Mouse (Mus musculus) liver, embryonic 14.5 days (tissue): Measurements from ENCODE around the gene Nav2. TPM values are rescaled to one million over a fixed set of nuclear protein-coding genes. Genes with fewer than 3 reads are reported as not detected.

Source experiments
- ATAC-seq: fragments of 200-750 bp; cut with Nextera tagmentation; 2 replicates; pipeline ENCODE4 v1.8.0; 2017; ENCODE audit warnings: moderate number of reproducible peaks, mild to moderate bottlenecking, moderate library complexity; ENCODE audit not compliant: insufficient read depth
- DNase-seq, 3 experiments: peaks; one replicate each; pipeline ENCODE4 v3.0.0-alpha.2; 2012 to 2013; ENCODE audit warnings: low read depth in 3 of 3, low spot score in 3 of 3
- H3K27ac ChIP-seq: fragments of 300-500 bp; sonication (generic); 2 replicates; pipeline ENCODE4 v1.5.1; 2014; ENCODE audit warnings: moderate library complexity, mild to moderate bottlenecking, control low read depth, inconsistent platforms
- H3K27me3 ChIP-seq: fragments of 300-500 bp; sonication (generic); 2 replicates; pipeline ENCODE4 v1.6.1; 2014; ENCODE audit warnings: mild to moderate bottlenecking, low read length, moderate library complexity; ENCODE audit not compliant: control insufficient read depth, insufficient read depth
- H3K36me3 ChIP-seq: fragments of 300-500 bp; sonication (generic); replicated peaks from 2 replicates; pipeline ENCODE4 v1.6.1; 2014; ENCODE audit warnings: low read depth; ENCODE audit not compliant: control insufficient read depth, insufficient read depth
- H3K4me1 ChIP-seq, 2 experiments: fragments of 200-500 bp in 1 of 2; fragments of 300-500 bp in 1 of 2; sonication (generic) in 1 of 2; replicated peaks; 2 replicates each; pipeline ENCODE4 v1.6.1; 2012 to 2014; ENCODE audit warnings: antibody characterized with exemption in 1 of 2, inconsistent platforms in 1 of 2, low read length in 1 of 2; ENCODE audit not compliant: control insufficient read depth in 2 of 2, insufficient read depth in 2 of 2
- H3K4me2 ChIP-seq: fragments of 300-500 bp; sonication (generic); 2 replicates; pipeline ENCODE4 v1.6.1; 2014; ENCODE audit warnings: low read depth, mild to moderate bottlenecking, control low read depth, moderate library complexity
- H3K4me3 ChIP-seq, 2 experiments: fragments of 200-500 bp in 1 of 2; fragments of 300-500 bp in 1 of 2; sonication (generic) in 1 of 2; 2 replicates each; pipeline ENCODE4 v1.5.1; 2012 to 2014; ENCODE audit warnings: low read depth in 2 of 2, low read length in 2 of 2, mild to moderate bottlenecking in 2 of 2, control low read depth in 1 of 2, inconsistent platforms in 1 of 2, moderate library complexity in 1 of 2; ENCODE audit not compliant: insufficient read depth in 1 of 2
- H3K9ac ChIP-seq: fragments of 300-500 bp; sonication (generic); replicated peaks from 2 replicates; pipeline ENCODE4 v1.6.1; 2014; ENCODE audit warnings: mild to moderate bottlenecking, control low read depth, moderate library complexity
- H3K9me3 ChIP-seq: fragments of 300-500 bp; sonication (generic); 2 replicates; pipeline ENCODE4 v1.6.1; 2016; ENCODE audit warnings: low read length, mixed read lengths; ENCODE audit not compliant: control insufficient read depth
- CTCF ChIP-seq: IDR thresholded peaks from 2 replicates; pipeline ENCODE4 v1.5.1; 2016; ENCODE audit warnings: antibody characterized with exemption, low read depth, control low read depth
- EP300 ChIP-seq: IDR thresholded peaks from 2 replicates; pipeline ENCODE4 v1.6.1; 2016; ENCODE audit warnings: antibody characterized with exemption, low read depth
- WGBS: fragments of 180-500 bp; shearing (Covaris S2); extraction: QIAGEN DNeasy Blood & Tissue Kit; methylation state at CpG from one replicate; pipeline ENCODE4 v1.1.7; 2014; ENCODE audit not compliant: insufficient replicate concordance; 5-methylcytosine and 5-hydroxymethylcytosine counted together
- polyA plus RNA-seq, 2 experiments: library from polyadenylated mRNA; depleted of rRNA in 1 of 2; stranded (reverse) in 1 of 2; unstranded in 1 of 2; fragments of >200 nt; fragmentation: Nextera tagmentation in 1 of 2; extraction: Ambion mirVana in 1 of 2; gene quantifications; 2 replicates each; pipeline versions ENCODE4 v1.2.1 to v1.2.3; 2012 to 2014

Nav2 gene
- polyA plus RNA-seq, 2 experiments, result 1.5 to 1.6 TPM

- Histone ChIP-seq H3K4me2 (no peak overlapping the region), H3K4me1 (peaks cover 0 to 4% of the 10 kb centered on the region in 2 experiments; a peak in 3 of 4 replicates), H3K9ac (no peak overlapping the region), H3K27ac (no peak overlapping the region), H3K4me3 (no peak overlapping the region), H3K27me3 (no peaks in the 10 kb centered on the region), H3K36me3 (peaks cover 50% of the 10 kb centered on the region), H3K9me3 (no peaks in the 10 kb centered on the region)
- WGBS, result 30% methylated on average over 9 of the region's 9 CpGs
- peak; percentile 45; the same call in 1 of the 2 replicates for TF ChIP-seq EP300
- no peak for TF ChIP-seq CTCF
- no peak for DNase-seq
- ATAC-seq, result peak; percentile 65
Measured at GRCm38 (mm10) chr7:48864671-48865458, 43.7 kb upstream of the Nav2 start.

- TF ChIP-seq CTCF (no peak), EP300 (no peak)
- peaks cover 77% of the 10 kb centered on the region for H3K36me3 ChIP-seq
- peaks cover 0 to 4% of the 10 kb centered on the region in 2 experiments; a peak in 1 of 4 replicates for H3K4me1 ChIP-seq
- DNase-seq (no peak), ATAC-seq (no peak)
- H3K27ac ChIP-seq, result no peak overlapping the region
- H3K4me3 ChIP-seq, result no peak overlapping the region
- no peak overlapping the region for H3K9ac ChIP-seq
- no peak overlapping the region for H3K4me2 ChIP-seq
- 89% methylated on average over 18 of the region's 18 CpGs for WGBS
- H3K27me3 ChIP-seq, result no peaks in the 10 kb centered on the region
- no peaks in the 10 kb centered on the region for H3K9me3 ChIP-seq
Measured at GRCm38 (mm10) chr7:48867576-48867975, 40.9 kb upstream of the Nav2 start.

DNA sequence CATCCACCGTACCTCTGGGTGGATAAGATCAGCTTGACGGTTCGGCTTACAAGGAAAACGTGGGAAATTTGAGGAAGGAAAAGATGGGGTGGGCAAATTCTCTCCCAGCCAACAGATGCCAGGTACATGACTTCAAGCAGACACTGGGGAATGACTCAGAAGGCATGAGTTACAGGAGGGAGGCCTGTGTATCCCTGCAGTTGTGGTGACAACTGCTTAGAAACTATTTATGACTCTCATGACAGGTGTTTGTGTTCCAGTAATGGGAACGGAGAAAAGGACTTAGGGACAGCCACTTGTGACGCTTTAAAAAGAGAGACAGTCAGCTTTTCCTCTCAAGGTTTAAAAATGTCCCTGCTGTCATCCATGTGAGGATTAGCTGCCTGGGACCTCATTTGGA lies 38.4 kb upstream of the Nav2 start:
- Histone ChIP-seq H3K4me1 (peaks cover 0 to 4% of the 10 kb centered on the region in 2 experiments; a peak in 1 of 4 replicates), H3K27ac (no peak overlapping the region), H3K4me3 (no peak overlapping the region), H3K27me3 (no peaks in the 10 kb centered on the region), H3K9ac (no peak overlapping the region), H3K4me2 (no peak overlapping the region), H3K9me3 (no peaks in the 10 kb centered on the region), H3K36me3 (peaks cover 99% of the 10 kb centered on the region)
- 89% methylated on average over 6 of the region's 6 CpGs for whole genome bisulfite sequencing
- ATAC-seq (no peak), DNase-seq (no peak)
- TF ChIP-seq EP300 (no peak), CTCF (no peak)

DNA sequence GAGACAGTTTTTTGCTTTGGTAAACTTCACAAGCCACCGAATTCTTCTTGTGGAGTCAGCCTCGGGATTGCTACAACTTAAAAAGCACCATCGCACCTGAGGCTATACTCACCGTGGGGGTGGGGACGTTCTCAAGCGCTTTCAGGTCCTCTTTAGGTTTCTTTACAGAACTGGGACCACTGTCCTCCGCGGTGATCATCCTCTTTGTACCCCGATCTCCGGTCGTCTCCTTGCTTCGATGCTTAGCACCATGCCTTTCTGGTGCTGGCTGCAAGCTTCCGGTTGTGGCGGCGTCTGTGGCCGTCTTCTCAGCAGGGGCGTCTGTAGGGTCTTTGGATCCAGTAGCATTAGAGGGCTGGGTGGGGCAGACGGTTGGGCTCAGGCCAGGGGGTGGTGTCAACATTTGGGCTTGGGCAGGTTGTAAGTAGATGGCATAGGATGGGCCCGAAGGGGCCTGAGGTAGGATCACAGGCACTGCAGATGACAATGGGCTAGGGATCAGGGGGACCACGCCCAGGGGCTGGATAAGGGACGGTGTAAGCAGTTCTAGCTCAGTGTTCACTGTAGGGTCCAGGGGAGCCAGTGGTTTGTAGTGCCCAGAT lies 37.8 kb upstream of the Nav2 start:
- ATAC-seq (no peak), DNase-seq (no peak)
- Histone ChIP-seq H3K4me1 (no peaks in the 10 kb centered on the region), H3K36me3 (peaks cover 99% of the 10 kb centered on the region), H3K9me3 (no peaks in the 10 kb centered on the region), H3K4me3 (no peak overlapping the region), H3K4me2 (no peak overlapping the region), H3K9ac (no peak overlapping the region), H3K27ac (no peak overlapping the region), H3K27me3 (no peaks in the 10 kb centered on the region)
- 88% methylated on average over 21 of the region's 21 CpGs for WGBS
- no peak for TF ChIP-seq EP300
- no peak for TF ChIP-seq CTCF

- TF ChIP-seq EP300, result no peak
- TF ChIP-seq CTCF, result no peak
- DNase-seq, result no peak
- Histone ChIP-seq H3K9ac (no peak overlapping the region), H3K9me3 (no peaks in the 10 kb centered on the region), H3K4me1 (no peaks in the 10 kb centered on the region), H3K36me3 (peaks cover 99% of the 10 kb centered on the region), H3K27ac (no peak overlapping the region), H3K4me2 (no peak overlapping the region), H3K27me3 (no peaks in the 10 kb centered on the region), H3K4me3 (no peak overlapping the region)
- no peak for ATAC-seq
- 81% methylated on average over 11 of the region's 11 CpGs for WGBS
Measured at GRCm38 (mm10) chr7:48871292-48871691, 37.2 kb upstream of the Nav2 start.
